Mouse (Mus musculus) erythroblast, embryonic 14.5 days (primary cell): ENCODE measurements around the gene Camk1d. TPM values are rescaled to one million over a fixed set of nuclear protein-coding genes. Genes with fewer than 3 reads are reported as not detected.

Experiments used
- H3K27me3 ChIP-seq: 2 replicates; pipeline ENCODE4 v1.6.1; 2012; ENCODE audit warnings: inconsistent platforms; ENCODE audit not compliant: control insufficient read depth
- H3K36me3 ChIP-seq: 2 replicates; pipeline ENCODE4 v1.6.1; 2012; ENCODE audit warnings: mild to moderate bottlenecking, inconsistent platforms; ENCODE audit not compliant: control insufficient read depth
- H3K4me1 ChIP-seq: 2 replicates; pipeline ENCODE4 v1.6.1; 2012; ENCODE audit warnings: inconsistent platforms; ENCODE audit not compliant: control insufficient read depth
- H3K4me3 ChIP-seq: replicated peaks from 2 replicates; pipeline ENCODE3; 2012; ENCODE audit warnings: moderate library complexity, mild to moderate bottlenecking, inconsistent platforms
- H3K9me3 ChIP-seq: 2 replicates; pipeline ENCODE4 v1.6.1; 2012; ENCODE audit warnings: low read length, inconsistent platforms, mixed read lengths; ENCODE audit not compliant: control insufficient read depth
- GATA1 ChIP-seq: IDR thresholded peaks from 2 replicates; pipeline ENCODE4 v1.6.1; 2012; ENCODE audit warnings: low read length, inconsistent platforms, mixed read lengths
- TAL1 ChIP-seq: IDR thresholded peaks from 3 replicates; pipeline ENCODE4 v1.6.1; 2012; ENCODE audit warnings: low read length, inconsistent platforms, mixed read lengths
- polyA plus RNA-seq: library from polyadenylated mRNA; stranded (reverse); fragments of >175 nt; gene quantifications from 2 replicates; pipeline ENCODE4 v1.2.3, GENCODE M21; 2012

Gene Camk1d
- polyA plus RNA-seq, 1 experiment, result 0.02 TPM

GRCm38 (mm10) chr2:5651285-5651870 lies 62.9 kb downstream of the Camk1d start:
- no peaks in the 10 kb centered on the region for H3K4me1 ChIP-seq
- no peaks in the 10 kb centered on the region for H3K9me3 ChIP-seq
- H3K36me3 ChIP-seq, result no peaks in the 10 kb centered on the region
- TF ChIP-seq GATA1, result no peak
- no peak for TF ChIP-seq TAL1
- H3K27me3 ChIP-seq, result no peaks in the 10 kb centered on the region
- no peak overlapping the region for H3K4me3 ChIP-seq

GRCm38 (mm10) chr2:5649226-5649625 lies 65.1 kb downstream of the Camk1d start:
- Histone ChIP-seq H3K4me1 (no peaks in the 10 kb centered on the region), H3K4me3 (no peak overlapping the region), H3K36me3 (no peaks in the 10 kb centered on the region), H3K9me3 (no peaks in the 10 kb centered on the region), H3K27me3 (no peaks in the 10 kb centered on the region)
- no peak for TF ChIP-seq GATA1
- TF ChIP-seq TAL1, result no peak

- no peak overlapping the region for H3K4me3 ChIP-seq
- no peaks in the 10 kb centered on the region for H3K27me3 ChIP-seq
- no peaks in the 10 kb centered on the region for H3K9me3 ChIP-seq
- no peaks in the 10 kb centered on the region for H3K36me3 ChIP-seq
- no peak for TF ChIP-seq TAL1
- no peak for TF ChIP-seq GATA1
- no peaks in the 10 kb centered on the region for H3K4me1 ChIP-seq
These were observed 65.6 kb downstream of the Camk1d start for GRCm38 (mm10) chr2:5648764-5649163.

- no peaks in the 10 kb centered on the region for H3K36me3 ChIP-seq
- H3K27me3 ChIP-seq, result no peaks in the 10 kb centered on the region
These were observed 68.0 kb downstream of the Camk1d start for GRCm38 (mm10) chr2:5646322-5646721.

GRCm38 (mm10) chr2:5645584-5645983 lies 68.7 kb downstream of the Camk1d start:
- H3K27me3 ChIP-seq, result no peaks in the 10 kb centered on the region
- TF ChIP-seq GATA1, result no peak
- no peak for TF ChIP-seq TAL1
- H3K4me3 ChIP-seq, result no peak overlapping the region

More at GRCm38 (mm10) chr2:5646322-5646721, 68.0 kb downstream of the Camk1d start:
- Histone ChIP-seq H3K9me3 (no peaks in the 10 kb centered on the region), H3K4me1 (no peaks in the 10 kb centered on the region), H3K4me3 (no peak overlapping the region)
- TF ChIP-seq GATA1 (no peak), TAL1 (no peak)

GRCm38 (mm10) chr2:5643937-5644336 lies 70.4 kb downstream of the Camk1d start:
- Histone ChIP-seq H3K4me3 (no peak overlapping the region), H3K36me3 (no peaks in the 10 kb centered on the region), H3K9me3 (no peaks in the 10 kb centered on the region), H3K4me1 (no peaks in the 10 kb centered on the region), H3K27me3 (no peaks in the 10 kb centered on the region)
- TF ChIP-seq GATA1, result no peak
- TF ChIP-seq TAL1, result no peak

More at GRCm38 (mm10) chr2:5645584-5645983, 68.7 kb downstream of the Camk1d start:
- H3K9me3 ChIP-seq, result no peaks in the 10 kb centered on the region
- no peaks in the 10 kb centered on the region for H3K4me1 ChIP-seq
- no peaks in the 10 kb centered on the region for H3K36me3 ChIP-seq

- TF ChIP-seq GATA1 (no peak), TAL1 (no peak)
- Histone ChIP-seq H3K36me3 (no peaks in the 10 kb centered on the region), H3K9me3 (no peaks in the 10 kb centered on the region), H3K27me3 (no peaks in the 10 kb centered on the region), H3K4me3 (no peak overlapping the region), H3K4me1 (no peaks in the 10 kb centered on the region)
These were observed 71.1 kb downstream of the Camk1d start for GRCm38 (mm10) chr2:5643226-5643625.

GRCm38 (mm10) chr2:5642624-5643023 lies 71.7 kb downstream of the Camk1d start:
- Histone ChIP-seq H3K4me3 (no peak overlapping the region), H3K4me1 (no peaks in the 10 kb centered on the region), H3K36me3 (no peaks in the 10 kb centered on the region), H3K27me3 (no peaks in the 10 kb centered on the region), H3K9me3 (no peaks in the 10 kb centered on the region)
- TF ChIP-seq GATA1, result no peak
- TF ChIP-seq TAL1, result no peak

- Histone ChIP-seq H3K4me1 (no peaks in the 10 kb centered on the region), H3K36me3 (no peaks in the 10 kb centered on the region), H3K27me3 (no peaks in the 10 kb centered on the region), H3K9me3 (no peaks in the 10 kb centered on the region), H3K4me3 (no peak overlapping the region)
- TF ChIP-seq GATA1 (no peak), TAL1 (no peak)
These were observed 72.6 kb downstream of the Camk1d start for GRCm38 (mm10) chr2:5641678-5642077.

GRCm38 (mm10) chr2:5640586-5640985 lies 73.7 kb downstream of the Camk1d start:
- Histone ChIP-seq H3K4me3 (no peak overlapping the region), H3K27me3 (no peaks in the 10 kb centered on the region), H3K4me1 (no peaks in the 10 kb centered on the region), H3K36me3 (no peaks in the 10 kb centered on the region), H3K9me3 (no peaks in the 10 kb centered on the region)
- TF ChIP-seq TAL1 (no peak), GATA1 (no peak)
